Mouse (Mus musculus): ENCODE measurements around the gene Trem1. TPM values are rescaled to one million over a fixed set of nuclear protein-coding genes. Genes with fewer than 3 reads are reported as not detected.
A peak's percentile ranks its signal among the peaks of the same experiment; 100 is the strongest.

Gene Trem1
- total RNA-seq, 2 experiments from 2014 or later = not detected

DNA sequence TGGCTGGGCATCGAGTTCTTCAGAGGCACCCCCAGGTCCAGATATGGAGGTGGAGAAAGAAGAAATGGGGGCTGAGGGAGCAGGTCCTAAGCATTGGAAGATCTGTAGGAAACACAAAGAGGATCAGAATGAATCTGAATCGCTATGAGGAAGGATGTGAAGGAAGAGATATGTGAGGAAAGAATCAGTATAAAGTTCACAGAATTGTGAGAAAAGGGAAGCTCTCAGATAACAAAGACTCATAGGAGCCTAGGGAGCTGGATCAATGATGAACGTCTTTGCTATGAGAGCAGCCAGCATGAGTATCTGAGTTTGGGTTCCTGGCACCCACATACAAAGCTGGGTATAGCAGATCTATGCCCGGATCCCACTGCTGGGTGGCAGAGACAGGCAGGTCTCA lies 37.3 kb downstream of the Trem1 start:
- no peak for DNase-seq

DNA sequence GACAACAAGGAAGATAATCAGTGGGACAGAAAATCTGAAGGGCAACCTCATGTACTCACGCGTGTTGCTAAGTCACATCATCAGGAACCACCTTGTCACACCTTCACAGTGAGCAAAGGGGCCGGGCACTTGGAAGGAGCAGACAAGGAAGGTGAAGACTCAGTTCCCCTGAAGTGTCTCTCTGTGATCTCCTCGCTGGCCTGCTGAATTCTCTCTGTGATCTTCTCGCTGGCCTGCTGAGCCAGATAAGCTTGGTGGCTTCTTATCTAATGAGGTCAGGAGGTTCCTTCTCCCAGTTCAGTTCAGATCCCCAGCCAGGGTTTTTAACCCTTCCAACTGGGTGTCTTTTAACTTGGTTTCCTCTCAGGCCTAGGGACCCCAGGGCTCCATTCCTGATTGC lies 39.6 kb downstream of the Trem1 start:
- no peak for DNase-seq

DNA sequence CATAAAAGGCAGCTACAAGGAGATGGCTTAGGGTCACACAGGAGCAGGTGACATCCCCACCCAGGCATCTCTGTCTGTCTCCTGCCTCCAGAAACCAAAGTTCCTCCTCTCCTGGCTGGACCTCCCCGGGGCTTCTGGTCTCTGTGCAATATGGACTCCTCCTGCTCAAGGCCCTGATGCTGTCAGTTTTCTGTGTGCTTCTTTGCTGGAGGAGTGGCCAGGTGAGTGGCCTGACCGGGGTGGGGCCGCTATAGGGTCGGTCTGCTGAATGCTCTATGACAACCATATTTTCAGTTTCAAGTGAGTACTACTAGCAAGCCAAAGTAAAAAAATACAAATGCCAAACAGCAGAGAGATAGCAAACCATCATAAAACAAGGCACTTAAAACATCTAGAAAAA lies 40.0 kb downstream of the Trem1 start:
- no peak for DNase-seq

DNA sequence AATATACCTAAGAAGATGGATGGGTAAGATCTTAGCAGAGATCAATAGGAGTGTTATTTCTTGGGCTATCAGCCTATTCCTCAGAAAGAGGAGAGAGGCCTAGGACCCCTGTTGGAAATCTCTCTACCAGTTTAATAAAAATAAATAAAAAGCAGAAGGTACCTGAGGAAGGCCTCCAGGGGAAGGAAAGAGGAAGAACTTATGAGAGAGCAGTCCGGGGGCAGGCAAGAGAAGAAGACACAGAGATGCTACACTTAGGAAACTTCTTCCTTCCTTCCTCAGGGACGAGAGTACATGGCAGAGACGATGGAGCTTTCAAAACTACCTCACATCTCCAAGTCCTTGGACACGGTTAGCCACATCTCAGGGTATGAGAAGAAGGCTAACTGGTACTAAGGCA lies 41.5 kb downstream of the Trem1 start:
- DNase-seq = no peak

DNA sequence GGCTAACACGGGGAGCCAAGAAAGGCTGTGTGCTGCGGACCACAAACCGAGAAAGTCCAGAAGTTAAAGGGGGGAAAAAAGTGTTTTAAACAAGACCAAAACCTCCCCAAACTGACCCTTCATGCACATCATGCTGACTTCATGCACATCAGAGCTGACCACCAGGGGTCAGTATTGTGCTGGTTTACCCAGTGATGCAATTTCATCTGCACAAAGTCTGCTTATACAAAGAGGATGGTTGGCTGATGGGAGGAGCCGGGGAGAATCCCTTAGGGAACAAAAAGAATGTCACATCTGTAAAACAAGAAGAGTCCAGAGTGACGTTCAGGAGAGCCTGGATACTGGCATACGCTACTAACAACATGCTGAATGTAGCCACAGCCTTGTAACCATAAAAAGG lies 42.3 kb downstream of the Trem1 start:
- DNase-seq = peak; percentile 57 to 75

DNA sequence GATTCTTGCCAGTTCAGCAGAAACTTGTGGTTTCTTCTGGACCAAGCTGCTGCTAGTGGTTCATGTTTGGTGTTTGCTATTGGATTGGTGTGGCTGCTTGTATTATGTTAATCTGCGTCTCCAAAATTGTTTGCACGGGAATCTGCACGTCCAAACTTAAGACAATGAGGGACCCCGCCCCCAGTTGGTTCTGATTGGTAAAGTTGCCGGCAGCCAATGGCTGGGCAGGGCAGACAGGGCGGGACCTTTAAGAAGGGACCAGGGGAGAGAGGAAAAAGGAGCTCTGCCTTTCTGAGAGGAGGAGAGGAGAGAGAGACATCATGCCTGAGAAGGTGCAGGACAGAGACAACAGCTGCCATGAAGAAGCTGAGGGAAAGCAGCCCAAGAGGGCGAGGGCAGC lies 43.2 kb downstream of the Trem1 start:
- DNase-seq = no peak

DNA sequence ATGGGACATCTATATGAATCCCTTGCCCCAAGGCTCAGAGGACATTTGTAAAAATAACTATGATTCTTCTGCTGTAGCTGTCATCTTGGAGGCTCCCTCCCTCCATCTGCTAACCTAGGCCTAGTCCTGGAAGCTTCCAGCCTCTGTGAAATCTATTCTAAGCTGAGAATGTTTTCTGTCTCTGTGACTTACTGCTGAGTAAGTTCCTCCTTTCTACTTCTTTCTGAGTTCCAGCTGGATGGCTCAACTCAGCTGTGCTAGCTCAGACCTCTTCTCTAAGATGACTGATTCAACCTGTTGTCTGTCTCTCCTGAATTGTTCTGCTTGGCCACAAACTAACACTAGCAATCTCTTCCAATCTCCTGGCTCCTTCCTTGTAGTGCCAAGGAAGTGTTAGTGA lies 45.8 kb downstream of the Trem1 start:
- DNase-seq = no peak

DNA sequence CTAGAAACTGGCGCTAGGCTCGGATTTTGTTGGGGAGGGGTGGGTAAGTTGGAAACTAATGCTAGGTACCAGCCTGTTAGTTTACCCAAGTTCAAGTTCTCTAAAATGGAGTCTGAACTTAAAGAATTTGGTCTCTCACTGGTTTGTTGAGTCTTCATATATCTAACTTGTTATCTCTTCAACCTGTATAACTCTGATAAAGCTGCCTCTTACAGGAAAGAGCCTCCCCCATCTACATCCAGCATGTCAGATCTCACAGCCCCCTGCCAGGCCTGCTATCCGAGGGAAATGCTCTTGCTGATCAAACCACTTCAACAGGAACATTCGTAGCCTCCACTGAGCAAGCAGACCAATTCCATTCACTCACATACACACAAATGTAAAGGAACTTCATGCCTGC lies 46.4 kb downstream of the Trem1 start:
- DNase-seq = no peak

DNA sequence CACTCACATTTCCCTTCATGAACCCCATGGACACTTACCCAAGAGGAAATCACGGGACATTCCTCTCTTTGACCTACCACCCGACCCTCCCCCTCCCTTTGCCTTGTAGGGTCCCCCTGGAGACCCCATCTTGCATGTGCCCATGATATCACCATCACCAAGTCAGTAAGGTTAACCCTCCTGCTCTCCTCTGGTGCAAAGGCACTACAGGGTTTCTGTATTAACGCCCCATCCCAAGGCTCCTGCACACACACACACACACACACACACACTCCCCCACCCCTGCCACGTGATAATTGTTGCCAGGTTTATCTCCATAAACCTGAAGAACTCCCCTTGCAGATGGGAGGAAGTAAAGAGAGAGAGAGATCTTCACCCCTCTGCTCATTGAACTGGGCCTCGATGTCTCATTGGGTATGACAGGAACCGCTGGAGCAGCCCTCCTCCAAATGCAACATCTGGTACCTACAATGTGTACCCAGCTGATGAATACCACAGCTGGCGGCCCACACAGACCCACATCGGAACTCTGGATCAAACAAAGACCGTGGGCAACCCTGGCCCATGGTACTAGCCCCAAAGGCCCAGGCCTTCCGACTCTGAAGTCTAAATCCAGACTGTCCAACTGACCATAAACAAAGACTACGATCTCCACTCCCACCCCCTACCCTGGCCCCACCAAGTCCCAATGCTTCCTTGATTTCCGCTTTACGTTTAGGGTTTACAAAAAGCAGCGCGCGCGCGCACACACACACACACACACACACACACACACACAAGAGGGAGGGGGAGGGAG lies 48.6 kb downstream of the Trem1 start:
- DNase-seq = no peak

DNA sequence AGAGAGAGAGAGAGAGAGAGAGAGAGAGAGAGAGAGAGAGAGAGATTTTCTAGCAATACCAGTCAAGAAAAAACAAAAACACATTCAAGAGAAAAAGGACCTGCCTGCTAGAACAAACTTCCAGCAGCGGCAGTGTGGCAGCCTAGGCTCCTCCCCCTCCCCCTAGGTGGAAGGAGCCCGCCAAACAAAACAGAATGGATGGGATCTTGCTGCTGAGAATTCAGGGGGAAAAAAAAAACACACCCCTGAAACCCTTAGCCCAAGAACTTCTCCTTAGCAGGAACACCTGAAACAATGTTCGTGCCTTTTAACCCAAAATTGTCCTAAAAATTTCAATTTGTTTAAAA lies 49.1 kb downstream of the Trem1 start:
- DNase-seq = no peak

DNA sequence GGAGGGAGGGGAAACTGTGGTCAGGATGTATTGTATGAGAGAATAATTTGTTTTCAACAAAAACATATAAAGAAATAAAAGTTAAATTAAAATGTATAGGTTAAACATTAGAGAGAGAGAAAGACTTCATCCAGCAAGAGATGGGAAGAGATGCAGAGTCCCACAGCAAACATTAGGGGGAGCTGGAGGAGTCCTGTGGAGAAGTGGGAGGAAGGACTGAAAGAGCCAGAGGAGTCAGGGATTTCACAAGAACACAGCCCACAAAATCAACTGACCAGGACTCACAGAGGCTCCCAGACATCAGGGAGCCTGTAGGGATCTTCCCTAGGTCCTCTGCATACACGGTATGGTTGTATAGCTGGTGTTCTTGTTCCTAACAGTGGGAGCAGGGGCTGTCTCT lies 54.2 kb downstream of the Trem1 start:
- no peak for DNase-seq

DNA sequence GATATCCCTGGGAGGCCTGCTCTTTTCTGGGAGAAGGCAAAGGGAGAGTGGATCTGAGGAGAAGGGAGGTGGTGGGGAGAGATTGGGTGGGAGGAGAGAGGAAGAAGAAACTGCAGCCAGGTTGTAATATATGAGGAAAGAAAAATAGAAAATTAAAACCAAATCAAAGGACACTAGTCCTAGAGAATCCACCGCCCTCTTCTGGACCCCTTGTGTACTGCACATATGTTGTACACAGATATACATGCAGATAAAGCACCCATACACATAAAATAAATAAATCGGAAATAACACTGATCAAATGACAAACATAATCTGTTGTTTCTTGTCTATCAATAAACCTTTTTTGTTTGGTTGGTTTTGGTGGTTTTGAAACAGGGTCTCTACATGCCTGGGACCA lies 54.7 kb downstream of the Trem1 start:
- DNase-seq = no peak

DNA sequence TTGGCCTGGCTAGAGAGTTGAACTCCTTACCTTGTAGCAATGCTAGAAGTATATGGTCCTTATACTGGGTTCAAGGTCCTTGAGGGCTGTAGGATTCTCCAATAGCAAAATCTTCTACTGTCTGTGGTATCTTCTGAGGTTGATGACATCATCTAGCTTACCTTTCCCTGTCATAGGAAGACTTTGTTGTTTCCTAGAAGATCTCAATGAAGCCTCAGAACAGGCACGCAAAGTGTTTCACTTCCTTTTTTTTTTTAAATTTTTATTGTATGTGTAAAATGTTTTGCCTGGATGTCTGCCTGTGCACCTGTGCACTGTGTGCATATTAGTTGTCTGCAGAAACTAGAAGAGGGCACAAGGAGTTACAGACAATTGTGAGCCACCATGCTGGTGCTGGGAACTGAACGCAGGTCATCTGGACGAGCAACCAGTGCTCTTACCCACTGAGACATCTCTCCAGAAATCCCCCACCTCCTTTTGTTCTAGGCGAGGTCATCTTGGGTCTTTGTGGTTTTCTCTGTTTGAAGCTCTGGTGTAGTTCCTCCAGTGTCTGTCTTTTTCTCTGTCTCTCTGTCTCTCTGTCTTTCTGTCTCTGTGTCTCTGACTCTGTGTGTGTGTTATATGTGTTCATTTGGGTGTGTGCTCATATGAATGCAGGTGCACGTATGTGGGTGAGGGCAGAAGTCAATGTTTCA lies 61.1 kb downstream of the Trem1 start:
- no peak for DNase-seq

Other genes starting within 250 kb of the Trem1 start
- not detected for gene 1700122O11Rik, start 194.5 kb upstream of the Trem1 start, total RNA-seq (2021)
- gene 1700067P10Rik, start 143.4 kb upstream of the Trem1 start, total RNA-seq (2021) = not detected
- gene 9830107B12Rik, start 86.5 kb upstream of the Trem1 start, total RNA-seq (2021) = not detected
- not detected for gene A530064D06Rik, start 65.5 kb upstream of the Trem1 start, total RNA-seq (2021)
- gene Trem3, start 15.0 kb downstream of the Trem1 start, total RNA-seq (2021) = not detected
- not detected for gene Treml4, start 31.5 kb downstream of the Trem1 start, total RNA-seq (2021)
- gene Treml2, start 66.7 kb downstream of the Trem1 start, total RNA-seq (2021) = under 1 TPM; 0.28 to 0.30 TPM
- gene B430306N03Rik, start 83.4 kb downstream of the Trem1 start, total RNA-seq (2021) = under 1 TPM in 1 of 2 experiments, not detected in 1; 0.22 TPM
- gene Trem2, start 113.6 kb downstream of the Trem1 start, total RNA-seq (2021) = 1 to 10 TPM; 8.8 to 9.6 TPM
- gene Treml1, start 127.1 kb downstream of the Trem1 start, total RNA-seq (2021) = not detected
- gene Nfya, start 177.1 kb downstream of the Trem1 start, total RNA-seq (2021) = 10 to 100 TPM; 27.2 to 34.4 TPM
- gene Oard1, start 177.2 kb downstream of the Trem1 start, total RNA-seq (2021) = 10 to 100 TPM; 12.3 to 13.6 TPM
- gene Apobec2, start 200.2 kb downstream of the Trem1 start, total RNA-seq (2021) = not detected
- gene Tspo2, start 218.8 kb downstream of the Trem1 start, total RNA-seq (2021) = not detected
- gene Unc5cl, start 222.1 kb downstream of the Trem1 start, total RNA-seq (2021) = under 1 TPM; 0.27 to 0.30 TPM

All from layer of hippocampus, postnatal 36 days (tissue).